In the genomic region with DNA sequence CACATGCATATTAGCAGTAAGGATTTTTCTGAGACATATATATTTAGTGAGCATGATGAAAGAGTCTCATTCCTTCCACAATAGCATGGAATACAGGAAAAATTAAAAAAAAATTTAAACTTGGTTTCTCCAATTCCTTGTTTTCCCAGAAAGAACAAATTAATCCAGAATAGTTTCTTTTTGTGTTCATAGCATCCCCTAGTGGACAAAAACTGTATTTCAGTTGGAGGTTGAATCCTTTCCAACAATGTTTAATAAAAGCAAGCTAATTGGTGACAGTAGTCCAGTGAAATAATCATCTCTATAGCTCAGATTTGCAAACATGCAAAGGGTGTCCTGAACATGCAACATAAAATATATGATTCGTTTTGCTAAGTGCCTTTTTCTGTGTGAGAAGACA, we compare ENCODE assay signal across 9 mouse cellular contexts.
DNase-seq lines count a peak whose midpoint lies in the region; TF ChIP-seq lines count a peak whose summit lies in the region.
"Had no signal": no experiment of that assay in that cellular context is flagged by ENCODE, and none has a peak within 500 bp of the region (broad histone marks: within the 10 kb centered on the region; RNA-seq: fewer than 3 reads in every experiment).

No protein-coding gene starts in this region.

- H3K4me3 ChIP-seq in cerebellum, adult 2 months (replicated peaks; ENCODE audit: insufficient read depth, low read depth, low read length): no peak overlapping the region
- H3K4me3 ChIP-seq in layer of hippocampus, adult 2 months: no peak overlapping the region
- H3K4me3 ChIP-seq: megakaryocyte, embryonic 14.5 days had no signal

- no peak for TF ChIP-seq POLR2A in cerebellum, adult 2 months (IDR thresholded peaks at IDR 0.05; ENCODE audit: borderline replicate concordance, insufficient read depth, low read length)

- DNase-seq in cerebellum, adult 2 months: peak in 1 of 2 experiments; percentile 18
- no peak for DNase-seq in cerebellum, adult 9-11 months
- peak in 1 of 2 experiments; percentile 46 for DNase-seq in layer of hippocampus, adult 2 months (ENCODE audit: low spot score in 2 of 2)
- no peak for DNase-seq in layer of hippocampus, postnatal 25 days (ENCODE audit: extremely low spot score in 1 of 2, low spot score in 1 of 2)
- peak; percentile 2 for DNase-seq in 416B (ENCODE audit: low read depth)
- peak; percentile 49 for DNase-seq in embryo, embryonic 11 days
- no peak for DNase-seq in adrenal gland, adult 18-20 months (ENCODE audit: low spot score in 2 of 2)
- DNase-seq in spleen, postnatal 14 days (ENCODE audit: low spot score in 2 of 2): no peak

- 6% methylated on average over 1 of the region's 1 CpGs for WGBS in cerebellum, adult 2 months

- no peaks in the 10 kb centered on the region for H3K4me1 ChIP-seq in cerebellum, adult 2 months (ENCODE audit: control insufficient read depth, insufficient read depth, low read length)
- H3K4me1 ChIP-seq: megakaryocyte, embryonic 14.5 days had no signal

- TF ChIP-seq CTCF in cerebellum, adult 2 months (IDR thresholded peaks at IDR 0.05; ENCODE audit: borderline replicate concordance, insufficient read depth, low read depth, low read length): 0 out of 2 replicates have a peak, but pooled peaks have one; percentile 11
- peak; percentile 90 for TF ChIP-seq CTCF in layer of hippocampus, adult 2 months (conservative IDR thresholded peaks at IDR 0.05)

- no peak overlapping the region for H3K27ac ChIP-seq in cerebellum, adult 2 months (ENCODE audit: insufficient read depth, low read length)
- H3K27ac ChIP-seq in layer of hippocampus, adult 2 months: no peak overlapping the region

- no peaks in the 10 kb centered on the region for H3K27me3 ChIP-seq in cerebellum, adult 2 months (ENCODE audit: control insufficient read depth, insufficient read depth, low read length)

Comparison
In these comparisons a context has a peak if more than half of its experiments do, and no peak if none do; other contexts are left out.
1. DNase-seq: peak in 416B (single experiment) and embryo, embryonic 11 days (single experiment); none in cerebellum, adult 9-11 months (single experiment), layer of hippocampus, postnatal 25 days (0 of 2), adrenal gland, adult 18-20 months (0 of 2) and spleen, postnatal 14 days (0 of 2).